Mouse (Mus musculus): ENCODE results near the gene Zfp428. TPM values are rescaled to one million over a fixed set of nuclear protein-coding genes. Genes with fewer than 3 reads are reported as not detected.

The Zfp428 gene
- polyA plus RNA-seq, 1 experiment from 2014 or later: 14.2 TPM

DNA sequence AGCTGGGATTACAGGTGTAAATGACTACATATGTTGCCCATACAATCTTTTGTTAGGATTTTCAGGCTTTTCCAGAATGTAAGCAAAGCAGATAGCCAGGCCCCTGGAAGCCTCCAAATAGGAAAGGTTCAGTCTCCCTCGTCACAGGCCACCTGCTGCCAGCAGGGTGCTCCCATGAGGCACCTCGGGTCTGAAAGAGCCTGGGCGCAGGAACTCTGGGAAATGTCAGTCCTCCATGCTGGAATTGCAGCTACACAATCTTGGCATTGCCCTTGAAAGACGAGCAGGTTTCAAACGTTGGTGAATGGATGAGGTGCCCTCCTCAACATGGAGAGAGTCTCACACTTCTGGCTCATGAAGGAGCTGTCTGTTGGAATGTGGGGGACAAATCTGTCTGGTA, 31.3 kb downstream of the Zfp428 start:
- WGBS (ENCODE audit: insufficient replicate concordance): 34% methylated on average over 5 of the region's 5 CpGs
- Histone ChIP-seq H3K27ac (no peak overlapping the region), H3K4me3 (no peak overlapping the region), H3K4me1 (no peaks in the 10 kb centered on the region), H3K9me3 (replicated peaks) (no peaks in the 10 kb centered on the region), H3K9ac (no peak overlapping the region), H3K4me2 (no peak overlapping the region), H3K36me3 (peaks cover 21% of the 10 kb centered on the region), H3K27me3 (replicated peaks) (peaks cover 12% of the 10 kb centered on the region; the same call in 1 of the 2 replicates)
- ATAC-seq: no peak

DNA sequence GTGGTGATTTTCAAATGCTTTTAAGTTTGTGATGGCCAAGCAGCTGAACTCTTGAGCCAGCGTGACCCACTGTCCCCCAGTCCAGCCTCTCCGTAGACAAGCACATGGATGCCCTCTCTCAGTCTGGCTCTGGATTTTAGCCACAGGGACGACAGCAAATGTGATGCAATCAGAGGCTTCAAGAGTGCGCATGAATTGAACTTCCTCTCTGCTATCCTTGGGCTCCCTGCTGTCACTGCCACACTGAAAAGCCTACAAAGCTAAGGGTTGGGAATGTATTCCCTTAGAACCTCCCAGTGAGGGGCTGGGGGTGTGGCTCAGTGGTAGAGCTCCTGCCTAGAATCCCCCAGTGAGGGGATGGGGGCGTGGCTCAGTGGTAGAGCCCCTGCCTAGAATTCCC, 31.9 kb downstream of the Zfp428 start:
- H3K4me3 ChIP-seq: no peak overlapping the region
- H3K27me3 ChIP-seq (replicated peaks): peaks cover 6% of the 10 kb centered on the region; the same call in 1 of the 2 replicates
- H3K36me3 ChIP-seq: peaks cover 16% of the 10 kb centered on the region
- H3K9me3 ChIP-seq (replicated peaks): no peaks in the 10 kb centered on the region
- H3K27ac ChIP-seq: no peak overlapping the region
- no peak overlapping the region for H3K9ac ChIP-seq
- no peak for ATAC-seq
- 39% methylated on average over 5 of the region's 5 CpGs for WGBS (ENCODE audit: insufficient replicate concordance)
- H3K4me2 ChIP-seq: no peak overlapping the region
- no peaks in the 10 kb centered on the region for H3K4me1 ChIP-seq

GRCm38 (mm10) chr7:24539686-24540085, 32.9 kb downstream of the Zfp428 start:
- Histone ChIP-seq H3K36me3 (peaks cover 7% of the 10 kb centered on the region; the same call in 1 of the 2 replicates), H3K9ac (no peak overlapping the region), H3K27ac (no peak overlapping the region), H3K4me3 (no peak overlapping the region), H3K4me2 (no peak overlapping the region), H3K9me3 (replicated peaks) (no peaks in the 10 kb centered on the region), H3K4me1 (no peaks in the 10 kb centered on the region), H3K27me3 (replicated peaks) (no peaks in the 10 kb centered on the region)
- no peak for ATAC-seq
- WGBS (ENCODE audit: insufficient replicate concordance): 76% methylated on average over 4 of the region's 4 CpGs

GRCm38 (mm10) chr7:24544506-24544905, 37.7 kb downstream of the Zfp428 start:
- ATAC-seq: no peak
- H3K9me3 ChIP-seq (replicated peaks): no peaks in the 10 kb centered on the region
- H3K36me3 ChIP-seq: peaks cover 14% of the 10 kb centered on the region
- H3K27me3 ChIP-seq (replicated peaks): no peaks in the 10 kb centered on the region
- H3K27ac ChIP-seq: no peak overlapping the region
- H3K4me1 ChIP-seq: peaks cover 20% of the 10 kb centered on the region
- H3K4me3 ChIP-seq: no peak overlapping the region
- H3K4me2 ChIP-seq: no peak overlapping the region
- WGBS (ENCODE audit: insufficient replicate concordance): 63% methylated on average over 2 of the region's 2 CpGs
- no peak overlapping the region for H3K9ac ChIP-seq

GRCm38 (mm10) chr7:24546068-24546614, 39.3 kb downstream of the Zfp428 start, which contains the start of the genes Pinlyp and Xrcc1:
Gene Pinlyp, minus strand, starts transcription at chr7:24546118.
Gene Xrcc1, plus strand, starts transcription at chr7:24546289.
- H3K27me3 ChIP-seq (replicated peaks): no peaks in the 10 kb centered on the region
- 39% methylated on average over 13 of the region's 13 CpGs for WGBS (ENCODE audit: insufficient replicate concordance)
- H3K4me2 ChIP-seq: peak within 1 kb of the TSS; percentile 85
- H3K4me1 ChIP-seq: peaks cover 20% of the 10 kb centered on the region
- peak within 1 kb of the TSS; percentile 80 for H3K4me3 ChIP-seq
- H3K9ac ChIP-seq: peak within 1 kb of the TSS; percentile 89
- peaks cover 28% of the 10 kb centered on the region for H3K36me3 ChIP-seq
- ATAC-seq: no peak
- H3K27ac ChIP-seq: peak within 1 kb of the TSS; percentile 71
- H3K9me3 ChIP-seq (replicated peaks): no peaks in the 10 kb centered on the region

DNA sequence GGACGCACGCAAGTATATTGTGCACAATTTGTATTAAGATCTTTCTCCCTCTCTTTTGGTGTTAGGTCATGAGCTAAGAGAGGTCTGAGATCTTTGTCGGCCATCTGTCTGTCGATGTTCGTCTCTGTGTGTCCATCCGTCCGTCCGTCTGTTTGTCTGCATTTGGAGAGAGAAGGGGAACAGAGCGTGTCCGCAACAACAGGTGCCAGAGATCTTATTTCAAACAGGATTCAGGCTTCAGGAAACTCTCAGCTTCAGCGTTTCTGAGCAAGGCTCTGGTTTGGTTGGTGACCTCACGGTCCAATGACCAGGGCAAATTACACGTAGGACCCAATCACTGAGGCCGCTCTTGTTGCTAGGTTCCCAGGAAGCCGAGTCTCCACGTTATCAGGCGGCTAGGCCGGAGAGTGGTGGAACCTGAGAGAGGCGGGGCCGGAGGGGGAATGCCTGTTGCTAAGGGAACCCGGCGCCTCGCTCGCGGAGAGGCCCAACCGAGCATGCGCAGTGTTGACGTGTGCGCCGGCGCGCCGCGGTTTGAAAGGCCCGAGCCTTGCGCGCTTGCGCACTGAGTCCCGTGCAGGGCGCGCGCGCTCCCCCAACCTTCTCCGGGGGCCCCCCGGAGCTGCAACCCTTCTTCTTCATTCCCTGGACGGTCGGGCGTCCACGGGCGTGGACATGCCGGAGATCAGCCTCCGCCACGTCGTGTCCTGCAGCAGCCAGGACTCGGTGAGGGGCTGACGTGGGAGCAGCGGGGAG, 40.0 kb downstream of the Zfp428 start:
- peak overlapping the region; percentile 85 for H3K4me2 ChIP-seq
- ATAC-seq: peak; percentile 98

GRCm38 (mm10) chr7:24547534-24548036, 40.8 kb downstream of the Zfp428 start:
- Histone ChIP-seq H3K27ac (peak overlapping the region; percentile 71), H3K36me3 (peaks cover 43% of the 10 kb centered on the region), H3K9me3 (replicated peaks) (no peaks in the 10 kb centered on the region), H3K27me3 (replicated peaks) (no peaks in the 10 kb centered on the region), H3K4me3 (peak overlapping the region; percentile 80), H3K9ac (peak overlapping the region; percentile 89), H3K4me2 (peak overlapping the region; percentile 85), H3K4me1 (peaks cover 28% of the 10 kb centered on the region)
- WGBS (ENCODE audit: insufficient replicate concordance): 22% methylated on average over 13 of the region's 13 CpGs
- no peak for ATAC-seq

More for the DNA sequence above, 40.0 kb downstream of the Zfp428 start:
- no peaks in the 10 kb centered on the region for H3K9me3 ChIP-seq (replicated peaks)
- peak overlapping the region; percentile 89 for H3K9ac ChIP-seq
- H3K27ac ChIP-seq: peak overlapping the region; percentile 71
- peaks cover 25% of the 10 kb centered on the region for H3K4me1 ChIP-seq
- peaks cover 35% of the 10 kb centered on the region for H3K36me3 ChIP-seq
- under 1% methylated on average over 57 of the region's 57 CpGs for WGBS (ENCODE audit: insufficient replicate concordance)
- H3K27me3 ChIP-seq (replicated peaks): no peaks in the 10 kb centered on the region
- H3K4me3 ChIP-seq: peak overlapping the region; percentile 80

- peak; percentile 50 for ATAC-seq
- Histone ChIP-seq H3K9ac (no peak overlapping the region), H3K27me3 (replicated peaks) (no peaks in the 10 kb centered on the region), H3K9me3 (replicated peaks) (no peaks in the 10 kb centered on the region), H3K36me3 (peaks cover 81% of the 10 kb centered on the region), H3K27ac (peak overlapping the region; percentile 11), H3K4me1 (peaks cover 18% of the 10 kb centered on the region), H3K4me2 (no peak overlapping the region), H3K4me3 (no peak overlapping the region)
- 75% methylated on average over 12 of the region's 12 CpGs for WGBS (ENCODE audit: insufficient replicate concordance)
Measured at GRCm38 (mm10) chr7:24551985-24552759, 45.4 kb downstream of the Zfp428 start.

DNA sequence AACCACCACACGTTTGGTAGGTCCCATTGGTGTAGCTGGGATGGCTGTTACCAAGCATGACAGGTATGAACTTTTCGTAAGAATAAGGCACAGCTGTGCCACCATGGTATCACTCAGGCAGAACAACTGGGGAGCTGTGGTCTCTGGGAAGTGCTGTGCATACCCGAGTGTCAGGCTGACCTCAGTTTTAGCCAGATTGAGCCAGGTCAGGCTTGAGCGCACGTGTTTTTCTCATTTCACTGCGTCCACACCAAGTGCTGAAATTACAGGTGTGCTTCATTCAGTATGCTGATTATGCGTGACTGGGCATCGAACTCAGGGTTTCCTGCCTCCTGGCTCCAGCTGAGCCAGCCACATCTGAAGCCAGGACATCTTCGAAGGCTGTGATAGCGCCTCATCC, 49.0 kb downstream of the Zfp428 start:
- no peaks in the 10 kb centered on the region for H3K27me3 ChIP-seq (replicated peaks)
- no peak for ATAC-seq
- H3K9ac ChIP-seq: no peak overlapping the region
- H3K4me2 ChIP-seq: no peak overlapping the region
- peaks cover 85% of the 10 kb centered on the region for H3K36me3 ChIP-seq
- peaks cover 8% of the 10 kb centered on the region; the same call in 1 of the 2 replicates for H3K4me1 ChIP-seq
- no peaks in the 10 kb centered on the region for H3K9me3 ChIP-seq (replicated peaks)
- H3K27ac ChIP-seq: no peak overlapping the region
- no peak overlapping the region for H3K4me3 ChIP-seq
- WGBS (ENCODE audit: insufficient replicate concordance): 86% methylated on average over 10 of the region's 10 CpGs

DNA sequence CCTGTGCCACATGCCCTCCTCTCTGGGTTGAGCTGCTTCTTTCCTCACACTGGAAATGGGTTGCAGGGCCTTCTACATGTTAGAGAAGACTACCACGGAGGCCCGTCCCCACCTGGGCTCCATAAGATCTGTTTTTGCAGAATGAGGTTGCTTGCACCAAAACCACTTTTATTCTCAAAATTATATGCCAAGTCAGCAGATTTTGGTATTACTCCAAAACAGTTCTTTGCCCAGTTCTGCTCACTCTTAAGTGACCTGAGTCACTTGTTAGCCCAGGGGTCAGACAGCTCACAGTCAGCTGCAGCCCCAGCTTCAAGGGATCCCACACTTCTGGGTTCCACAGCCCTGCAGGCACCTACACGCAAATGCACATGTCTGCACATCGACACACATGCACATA, 54.6 kb downstream of the Zfp428 start:
- no peak overlapping the region for H3K4me2 ChIP-seq
- H3K4me1 ChIP-seq: no peaks in the 10 kb centered on the region
- no peak overlapping the region for H3K4me3 ChIP-seq
- no peaks in the 10 kb centered on the region for H3K9me3 ChIP-seq (replicated peaks)
- H3K27ac ChIP-seq: no peak overlapping the region
- H3K27me3 ChIP-seq (replicated peaks): no peaks in the 10 kb centered on the region
- ATAC-seq: no peak
- peaks cover 85% of the 10 kb centered on the region for H3K36me3 ChIP-seq
- WGBS (ENCODE audit: insufficient replicate concordance): 86% methylated on average over 4 of the region's 4 CpGs
- no peak overlapping the region for H3K9ac ChIP-seq

GRCm38 (mm10) chr7:24563191-24563836, 56.5 kb downstream of the Zfp428 start:
- no peak overlapping the region for H3K9ac ChIP-seq
- peaks cover 93% of the 10 kb centered on the region for H3K36me3 ChIP-seq
- H3K4me3 ChIP-seq: no peak overlapping the region
- no peaks in the 10 kb centered on the region for H3K9me3 ChIP-seq (replicated peaks)
- H3K27ac ChIP-seq: no peak overlapping the region
- H3K4me2 ChIP-seq: no peak overlapping the region
- no peak for ATAC-seq
- H3K4me1 ChIP-seq: no peaks in the 10 kb centered on the region
- H3K27me3 ChIP-seq (replicated peaks): no peaks in the 10 kb centered on the region
- 85% methylated on average over 8 of the region's 8 CpGs for WGBS (ENCODE audit: insufficient replicate concordance)
